Mouse (Mus musculus): Measurements from ENCODE around the gene Orai1. TPM values are rescaled to one million over a fixed set of nuclear protein-coding genes. Genes with fewer than 3 reads are reported as not detected.
A peak's percentile ranks its signal among the peaks of the same experiment; 100 is the strongest.
"Not testable (repeated sequence)": the region's sequence is repeated elsewhere in the genome, so short reads cannot be mapped to it uniquely, and the experiment has no call there.

Orai1 gene
- polyA plus RNA-seq (2015; fragmentation: Nextera tagmentation; extraction: Ambion mirVana), result 17.5 and 18.5 TPM in 2 replicates

GRCm38 (mm10) chr5:123014753-123015701 lies at the start of gene Orai1:
TSS of gene Orai1 (plus strand) at chr5:123015074.
- Histone ChIP-seq H3K4me1 (peaks cover 53% of the 10 kb centered on the region), H3K36me3 (no peaks in the 10 kb centered on the region), H3K27me3 (no peaks in the 10 kb centered on the region), H3K9ac (peak within 1 kb of the TSS; percentile 88), H3K4me3 (replicated peaks) (peak within 1 kb of the TSS; percentile 91), H3K4me2 (peak within 1 kb of the TSS; percentile 87), H3K9me3 (replicated peaks) (no peaks in the 10 kb centered on the region), H3K27ac (peak within 1 kb of the TSS; percentile 98)
- peak; percentile 94 for ATAC-seq (replicated peaks; ENCODE audit: low FRiP score)
- WGBS, result under 1% methylated on average over 104 of the region's 106 CpGs

GRCm38 (mm10) chr5:122965427-122965826 lies 49.4 kb upstream of the Orai1 start:
- Histone ChIP-seq H3K4me3 (replicated peaks) (no peak overlapping the region), H3K27ac (no peak overlapping the region), H3K27me3 (no peaks in the 10 kb centered on the region), H3K9ac (no peak overlapping the region), H3K9me3 (replicated peaks) (no peaks in the 10 kb centered on the region), H3K4me1 (peaks cover 11% of the 10 kb centered on the region), H3K36me3 (peaks cover 12% of the 10 kb centered on the region), H3K4me2 (no peak overlapping the region)
- WGBS, result 83% methylated on average over 11 of the region's 11 CpGs
- ATAC-seq (replicated peaks; ENCODE audit: low FRiP score), result no peak

GRCm38 (mm10) chr5:122968322-122968721 lies 46.6 kb upstream of the Orai1 start:
- WGBS, result 25% methylated on average over 4 of the region's 4 CpGs
- Histone ChIP-seq H3K36me3 (no peaks in the 10 kb centered on the region), H3K4me2 (no peak overlapping the region), H3K27me3 (no peaks in the 10 kb centered on the region), H3K4me1 (peaks cover 11% of the 10 kb centered on the region), H3K9ac (no peak overlapping the region), H3K9me3 (replicated peaks) (no peaks in the 10 kb centered on the region), H3K27ac (no peak overlapping the region), H3K4me3 (replicated peaks) (no peak overlapping the region)
- peak; percentile 22; the same call in 1 of the 2 replicates for ATAC-seq (replicated peaks; ENCODE audit: low FRiP score)

GRCm38 (mm10) chr5:122970056-122970455 lies 44.8 kb upstream of the Orai1 start:
- Histone ChIP-seq H3K4me1 (peaks cover 11% of the 10 kb centered on the region), H3K4me2 (no peak overlapping the region), H3K4me3 (replicated peaks) (no peak overlapping the region), H3K27ac (no peak overlapping the region), H3K9me3 (replicated peaks) (no peaks in the 10 kb centered on the region), H3K27me3 (no peaks in the 10 kb centered on the region), H3K9ac (no peak overlapping the region), H3K36me3 (no peaks in the 10 kb centered on the region)
- no peak for ATAC-seq (replicated peaks; ENCODE audit: low FRiP score)
- 45% methylated on average over 5 of the region's 5 CpGs for WGBS

- no peaks in the 10 kb centered on the region for H3K27me3 ChIP-seq
- 83% methylated on average over 4 of the region's 4 CpGs for WGBS
Observed at GRCm38 (mm10) chr5:122971438-122971837, 43.4 kb upstream of the Orai1 start.

GRCm38 (mm10) chr5:122972116-122972515 lies 42.8 kb upstream of the Orai1 start:
- ATAC-seq (replicated peaks; ENCODE audit: low FRiP score), result no peak
- H3K9me3 ChIP-seq (replicated peaks), result no peaks in the 10 kb centered on the region

More at GRCm38 (mm10) chr5:122971438-122971837, 43.4 kb upstream of the Orai1 start:
- H3K36me3 ChIP-seq, result peaks cover 11% of the 10 kb centered on the region; the same call in 1 of the 2 replicates
- no peaks in the 10 kb centered on the region for H3K9me3 ChIP-seq (replicated peaks)
- H3K4me2 ChIP-seq, result no peak overlapping the region
- no peak for ATAC-seq (replicated peaks; ENCODE audit: low FRiP score)
- no peak overlapping the region for H3K27ac ChIP-seq
- H3K9ac ChIP-seq, result no peak overlapping the region
- peaks cover 11% of the 10 kb centered on the region for H3K4me1 ChIP-seq
- H3K4me3 ChIP-seq (replicated peaks), result no peak overlapping the region

GRCm38 (mm10) chr5:122974701-122975100 lies 40.2 kb upstream of the Orai1 start:
- H3K4me1 ChIP-seq, result peaks cover 12% of the 10 kb centered on the region
- H3K27ac ChIP-seq; H3K4me3 ChIP-seq (replicated peaks); H3K4me2 ChIP-seq; H3K9me3 ChIP-seq (replicated peaks); H3K27me3 ChIP-seq; H3K9ac ChIP-seq; ATAC-seq (replicated peaks; ENCODE audit: low FRiP score): not testable (repeated sequence)
- H3K36me3 ChIP-seq, result peaks cover 20% of the 10 kb centered on the region
- 92% methylated on average over 4 of the region's 4 CpGs for WGBS

More at GRCm38 (mm10) chr5:122972116-122972515, 42.8 kb upstream of the Orai1 start:
- Histone ChIP-seq H3K36me3 (peaks cover 17% of the 10 kb centered on the region), H3K9ac (no peak overlapping the region), H3K4me2 (no peak overlapping the region), H3K27me3 (no peaks in the 10 kb centered on the region), H3K4me1 (peaks cover 11% of the 10 kb centered on the region), H3K27ac (no peak overlapping the region), H3K4me3 (replicated peaks) (no peak overlapping the region)
- WGBS, result 86% methylated on average over 9 of the region's 9 CpGs

GRCm38 (mm10) chr5:122978970-122979369 lies 35.9 kb upstream of the Orai1 start:
- H3K4me3 ChIP-seq (replicated peaks), result no peak overlapping the region
- no peak for ATAC-seq (replicated peaks; ENCODE audit: low FRiP score)
- H3K9ac ChIP-seq, result no peak overlapping the region
- H3K36me3 ChIP-seq, result peaks cover 48% of the 10 kb centered on the region
- H3K27me3 ChIP-seq, result no peaks in the 10 kb centered on the region
- H3K4me1 ChIP-seq, result peaks cover 8% of the 10 kb centered on the region; the same call in 1 of the 2 replicates
- WGBS, result 80% methylated on average over 8 of the region's 8 CpGs
- no peak overlapping the region for H3K4me2 ChIP-seq
- H3K27ac ChIP-seq, result no peak overlapping the region
- no peaks in the 10 kb centered on the region for H3K9me3 ChIP-seq (replicated peaks)

GRCm38 (mm10) chr5:122984483-122984882 lies 30.4 kb upstream of the Orai1 start:
- peak overlapping the region; percentile 95; the same call in 1 of the 2 replicates for H3K27ac ChIP-seq
- 86% methylated on average over 5 of the region's 5 CpGs for WGBS
- H3K36me3 ChIP-seq, result peaks cover 34% of the 10 kb centered on the region
- ATAC-seq (replicated peaks; ENCODE audit: low FRiP score), result no peak
- peaks cover 44% of the 10 kb centered on the region for H3K4me1 ChIP-seq
- no peaks in the 10 kb centered on the region for H3K9me3 ChIP-seq (replicated peaks)
- no peak overlapping the region for H3K4me2 ChIP-seq
- no peak overlapping the region for H3K4me3 ChIP-seq (replicated peaks)
- no peaks in the 10 kb centered on the region for H3K27me3 ChIP-seq
- H3K9ac ChIP-seq, result no peak overlapping the region

GRCm38 (mm10) chr5:122985276-122985675 lies 29.6 kb upstream of the Orai1 start:
- WGBS, result 67% methylated on average over 3 of the region's 3 CpGs
- Histone ChIP-seq H3K9me3 (replicated peaks) (no peaks in the 10 kb centered on the region), H3K36me3 (peaks cover 32% of the 10 kb centered on the region), H3K27ac (peak overlapping the region; percentile 95), H3K4me3 (replicated peaks) (0 out of 2 replicates have a peak overlapping the region, but pooled peaks have one; percentile 17), H3K4me1 (peaks cover 52% of the 10 kb centered on the region), H3K27me3 (no peaks in the 10 kb centered on the region), H3K4me2 (peak overlapping the region; percentile 97; the same call in 1 of the 2 replicates), H3K9ac (peak overlapping the region; percentile 66; the same call in 1 of the 2 replicates)
- ATAC-seq (replicated peaks; ENCODE audit: low FRiP score), result no peak

- Histone ChIP-seq H3K27me3 (no peaks in the 10 kb centered on the region), H3K4me1 (peaks cover 59% of the 10 kb centered on the region), H3K27ac (peak overlapping the region; percentile 95), H3K9me3 (replicated peaks) (no peaks in the 10 kb centered on the region), H3K4me2 (peak overlapping the region; percentile 97), H3K9ac (peak overlapping the region; percentile 66; the same call in 1 of the 2 replicates), H3K36me3 (peaks cover 25% of the 10 kb centered on the region), H3K4me3 (replicated peaks) (peak overlapping the region; percentile 17; the same call in 1 of the 2 replicates)
- 33% methylated on average over 8 of the region's 8 CpGs for WGBS
- ATAC-seq (replicated peaks; ENCODE audit: low FRiP score), result no peak
Observed at GRCm38 (mm10) chr5:122986091-122986493, 28.8 kb upstream of the Orai1 start.

Measured in kidney, embryonic 15.5 days (tissue).